Mouse (Mus musculus): ENCODE measurements around the gene Hivep3.

DNA sequence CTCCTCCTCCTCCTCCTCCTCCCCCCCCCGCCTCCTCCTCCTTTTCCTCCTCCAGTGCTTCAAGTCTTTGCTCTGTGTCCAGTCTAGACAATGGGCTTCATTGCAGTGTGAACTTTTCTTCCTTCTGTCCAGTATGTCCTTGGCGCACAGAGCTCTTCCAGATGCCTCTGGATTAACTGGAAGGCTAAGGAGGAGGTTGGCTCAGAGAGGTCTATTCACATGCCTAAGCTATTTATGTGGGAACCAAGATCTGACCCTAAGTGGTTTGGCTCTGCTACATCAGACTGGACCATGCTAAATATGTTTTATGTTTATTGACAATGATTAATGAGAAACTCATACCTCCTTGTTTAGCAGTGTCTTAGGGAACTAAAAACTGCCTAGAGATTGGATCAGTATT lies 53.1 kb downstream of the Hivep3 start:
- TF ChIP-seq MAX (IDR thresholded peaks at IDR 0.05) (no peak), CEBPB (IDR thresholded peaks at IDR 0.05; ENCODE audit: low read depth) (no peak), CTCF (IDR thresholded peaks at IDR 0.05; ENCODE audit: control insufficient read depth, insufficient read depth, insufficient read length) (no peak), MYOD1 (IDR thresholded peaks at IDR 0.05; ENCODE audit: control insufficient read depth, insufficient read length, low read depth) (no peak), MYOG (IDR thresholded peaks at IDR 0.05; ENCODE audit: control insufficient read depth, extremely low read depth, insufficient read length) (no peak), USF1 (IDR thresholded peaks at IDR 0.05; ENCODE audit: low read depth) (no peak), FOSL1 (IDR thresholded peaks at IDR 0.05; ENCODE audit: insufficient read depth, low read length, poor library complexity, severe bottlenecking) (no peak)
